Mouse (Mus musculus) heart, postnatal 25 days (tissue): ENCODE results near the gene Fkbp15. TPM values are rescaled to one million over a fixed set of nuclear protein-coding genes. Genes with fewer than 3 reads are reported as not detected.

Experiments used
- DNase-seq: peaks from one replicate; pipeline ENCODE4 v3.0.0; 2022; ENCODE audit warnings: low spot score
- intact Hi-C: fragments of 180-260 bp; cut with DNase I; formaldehyde crosslinking; loops from one replicate; pipeline ENCODE4 v1.15.1; 2025
- total RNA-seq, 2 experiments: library from RNA; stranded (reverse); gene quantifications; 2 replicates each; pipeline ENCODE4 v1.2.3; 2021

Fkbp15 gene
- total RNA-seq, 2 experiments from 2014 or later = 17.9 to 18.7 TPM

DNA sequence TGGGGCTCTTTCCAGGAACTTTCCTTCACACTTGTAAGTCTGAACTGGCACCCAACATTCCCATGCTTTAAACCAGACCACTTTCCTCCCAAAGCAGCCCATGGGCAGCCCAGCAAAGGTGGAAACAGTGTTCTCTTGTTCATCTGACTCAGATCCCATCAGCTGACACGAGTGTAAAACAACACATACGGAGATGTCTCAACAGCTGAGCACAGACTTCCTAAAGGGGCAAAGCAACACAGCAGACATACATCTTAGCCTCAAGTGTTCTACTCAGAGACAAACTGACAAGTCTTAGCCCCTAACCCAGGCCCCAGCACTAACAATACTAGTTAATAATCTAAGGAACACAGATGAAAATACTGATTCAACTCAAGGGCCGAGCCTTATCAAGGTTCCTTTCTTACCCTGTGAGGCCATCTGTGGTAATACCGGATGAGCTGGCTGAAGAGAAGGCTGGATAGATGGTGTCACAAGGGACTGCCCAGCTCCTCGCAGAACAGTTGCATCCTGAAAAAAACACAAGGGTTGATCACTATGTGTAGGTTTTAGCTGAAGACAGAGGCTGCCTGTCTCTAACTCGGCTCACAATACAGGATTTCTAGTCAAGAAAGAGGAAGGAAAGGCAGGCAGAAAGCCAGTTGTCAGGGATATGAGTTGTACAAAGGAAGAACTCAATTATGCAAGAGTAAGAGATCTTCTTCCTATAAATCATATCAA is 31.2 kb downstream of the Fkbp15 start:
- no peak for DNase-seq
- intact Hi-C loops = no loop called here

DNA sequence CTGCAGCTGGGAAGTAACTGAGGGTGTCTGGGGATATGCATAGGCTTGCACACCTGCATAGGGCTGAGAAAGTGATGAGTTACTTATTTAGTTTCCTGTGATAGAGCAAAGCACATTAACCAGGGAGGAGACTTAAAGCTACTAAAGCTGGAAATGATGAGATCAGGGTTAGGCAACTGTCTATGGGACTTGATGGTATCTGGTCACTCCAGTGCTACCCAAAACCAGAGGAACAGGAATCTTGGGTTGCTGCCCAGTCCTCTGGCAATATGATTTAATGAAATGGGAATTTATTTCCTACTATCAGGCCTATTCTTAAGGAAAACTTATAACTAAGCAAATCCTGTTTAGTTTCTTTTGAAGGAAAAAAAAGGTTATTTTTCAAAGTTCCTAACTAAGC is 34.2 kb downstream of the Fkbp15 start:
- intact Hi-C loops = no loop called here

DNA sequence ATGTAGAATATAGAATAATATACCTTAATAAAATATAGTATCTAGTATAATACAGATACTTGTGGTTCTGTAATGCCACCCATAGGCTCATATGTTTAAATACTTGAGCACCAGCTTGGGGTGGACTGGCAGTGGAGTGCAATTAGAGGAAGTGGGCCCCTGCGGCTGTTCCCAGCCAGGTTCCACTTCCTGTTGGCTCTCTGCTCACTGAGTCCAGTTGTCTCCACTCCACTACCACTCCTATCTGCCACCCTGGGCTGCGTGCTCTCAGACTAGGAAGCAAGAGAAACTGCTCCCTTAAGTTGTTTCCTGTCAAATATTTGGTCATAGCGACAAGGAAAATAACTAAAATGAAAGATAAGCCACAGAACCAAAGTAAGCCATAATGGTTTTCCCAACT is 37.7 kb downstream of the Fkbp15 start:
- intact Hi-C loops = no loop called here
- DNase-seq = no peak

More for the DNA sequence above, 34.2 kb downstream of the Fkbp15 start:
- DNase-seq = no peak

DNA sequence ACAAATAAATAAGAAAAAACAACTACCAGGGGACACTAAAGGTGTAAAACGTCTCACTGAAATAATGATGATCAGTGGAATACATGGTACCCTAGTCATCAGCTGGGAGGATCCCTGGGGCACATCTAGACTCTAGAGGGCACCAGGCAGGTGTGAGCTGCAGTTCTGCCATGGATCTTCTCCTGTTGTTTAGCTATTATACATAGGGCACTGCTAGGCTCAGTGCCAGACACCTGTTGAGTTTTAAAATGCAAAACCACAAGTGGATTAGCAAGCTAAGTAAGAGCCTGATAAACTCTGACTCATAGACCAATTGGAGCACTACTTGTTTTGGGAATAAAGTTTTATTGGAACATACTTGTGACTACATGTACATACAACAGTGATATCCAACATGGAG is 42.1 kb downstream of the Fkbp15 start:
- intact Hi-C loops = no loop called here

DNA sequence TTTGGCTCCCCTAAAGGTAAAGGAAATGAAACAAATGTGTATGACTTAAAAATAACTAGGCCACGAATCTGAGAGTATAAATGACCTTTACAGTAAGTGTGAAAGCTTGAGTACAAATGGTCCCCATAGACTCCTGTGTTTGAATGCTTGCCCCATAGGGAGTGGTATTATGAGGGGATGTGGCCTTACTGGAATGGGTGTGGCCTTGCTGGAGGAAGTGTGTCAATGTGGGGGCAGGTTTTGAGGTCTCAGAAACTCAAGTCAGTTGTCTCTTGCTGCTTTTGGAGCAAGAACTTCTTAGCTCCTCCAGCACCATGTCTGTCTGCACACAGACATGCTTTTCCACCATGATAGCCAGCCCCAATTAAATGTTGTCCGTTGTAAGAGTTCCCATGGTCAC is 43.9 kb downstream of the Fkbp15 start:
- intact Hi-C loops = no loop called here
- no peak for DNase-seq

More for the DNA sequence above, 42.1 kb downstream of the Fkbp15 start:
- no peak for DNase-seq

DNA sequence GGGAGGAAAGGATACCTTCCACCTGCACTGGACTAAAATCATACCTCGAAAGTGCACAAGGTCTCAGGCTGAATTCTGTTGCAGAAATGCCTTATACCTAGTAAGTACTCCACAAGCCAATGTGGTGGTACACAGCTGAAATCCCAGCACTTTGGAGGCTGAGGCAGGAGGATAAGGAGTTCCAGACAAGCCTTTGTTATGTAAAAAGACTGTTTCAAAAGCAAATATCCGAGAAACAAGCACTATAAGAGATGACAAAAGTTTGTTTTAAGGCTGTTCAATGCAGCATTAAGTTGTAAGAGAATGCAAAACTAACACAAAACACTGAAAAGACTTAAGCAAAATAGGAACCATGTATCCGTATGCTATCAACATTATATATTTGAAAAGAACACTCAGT is 45.8 kb downstream of the Fkbp15 start:
- DNase-seq = no peak
- intact Hi-C loops = no loop called here

DNA sequence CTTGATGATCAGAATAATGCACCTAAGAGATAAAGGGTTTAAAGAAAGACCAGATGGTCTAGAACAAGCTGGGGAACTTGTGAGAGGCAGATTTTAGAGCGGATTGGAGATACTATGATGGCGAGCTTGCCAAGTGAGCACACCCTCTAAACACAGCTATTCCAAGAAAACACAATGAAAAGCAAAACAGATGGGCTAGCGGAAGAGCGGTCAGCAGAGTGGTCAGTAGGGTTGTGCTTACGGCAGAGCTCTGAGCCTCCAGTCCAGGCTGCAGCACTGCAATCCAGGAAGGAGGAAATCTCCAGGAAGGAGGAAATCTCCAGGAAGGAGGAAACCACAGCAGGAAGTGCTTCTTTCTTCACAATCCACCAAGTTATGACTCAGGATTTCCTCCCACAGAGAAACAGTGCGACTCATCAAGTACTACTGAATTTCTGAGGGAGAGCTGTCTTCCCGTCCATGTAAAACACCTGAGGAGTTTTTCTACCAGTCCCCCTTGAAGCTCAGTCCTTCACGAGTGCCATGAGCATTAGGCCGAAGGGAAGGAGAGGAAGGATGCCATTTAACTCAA is 46.6 kb downstream of the Fkbp15 start:
- intact Hi-C loops = no loop called here
- DNase-seq = no peak

DNA sequence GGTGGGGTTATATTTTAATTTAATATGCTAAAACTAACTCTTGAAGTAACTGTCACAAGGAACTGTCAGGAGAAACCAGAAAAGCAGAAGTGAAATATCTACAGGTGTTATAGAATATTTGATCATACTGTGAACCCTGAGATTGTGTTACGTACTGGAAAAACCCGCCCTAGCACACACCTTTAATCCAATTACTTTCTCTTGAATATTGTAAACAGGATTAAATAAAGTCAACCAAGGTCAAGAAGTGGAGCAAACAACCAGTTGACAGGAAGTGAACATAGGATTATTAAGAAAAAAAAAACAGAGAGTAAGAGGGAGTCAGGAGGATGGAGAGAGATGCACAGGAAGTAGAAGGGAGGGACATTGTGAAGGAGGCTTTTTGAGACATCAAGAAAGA is 47.5 kb downstream of the Fkbp15 start:
- no peak for DNase-seq
- intact Hi-C loops = no loop called here

DNA sequence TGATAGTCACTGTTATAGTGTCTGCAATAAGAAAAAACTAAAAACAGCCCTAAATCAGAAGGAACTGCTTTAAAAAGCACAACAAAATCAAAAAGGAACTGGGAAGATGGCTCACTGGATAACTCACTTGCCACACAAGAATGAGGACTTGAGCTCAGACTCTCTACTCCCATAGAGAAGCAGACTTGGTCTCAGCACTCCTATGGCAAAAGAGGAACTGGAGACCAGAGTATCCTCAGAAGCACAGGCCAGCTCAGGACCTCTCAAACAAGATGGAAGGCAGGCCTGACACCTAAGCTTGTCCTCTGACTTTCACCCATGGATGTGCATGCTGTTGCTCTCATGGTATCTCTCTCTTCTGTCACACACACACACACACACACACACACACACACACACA is 51.9 kb downstream of the Fkbp15 start:
- DNase-seq = no peak
- intact Hi-C loops = no loop called here

DNA sequence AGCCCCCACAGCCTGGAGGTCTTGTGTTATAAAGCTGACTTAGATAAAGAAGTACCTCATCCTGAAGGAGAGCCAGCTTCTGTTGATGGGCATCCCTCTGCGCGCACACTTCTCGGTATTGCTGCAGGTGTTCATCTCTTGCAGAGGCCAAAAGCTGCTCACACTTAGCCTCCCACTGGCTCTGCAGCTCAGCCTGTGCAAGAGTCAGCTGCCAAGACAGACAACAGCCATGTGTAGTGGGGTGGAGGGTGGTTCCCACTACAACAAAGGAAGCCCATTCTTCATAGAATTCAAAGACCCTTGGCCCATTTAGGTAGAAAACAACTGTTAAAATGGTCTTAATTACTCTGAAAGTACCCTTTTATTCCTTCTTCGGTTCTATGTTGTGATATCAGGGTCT is 53.5 kb downstream of the Fkbp15 start:
- intact Hi-C loops = no loop called here
- no peak for DNase-seq

DNA sequence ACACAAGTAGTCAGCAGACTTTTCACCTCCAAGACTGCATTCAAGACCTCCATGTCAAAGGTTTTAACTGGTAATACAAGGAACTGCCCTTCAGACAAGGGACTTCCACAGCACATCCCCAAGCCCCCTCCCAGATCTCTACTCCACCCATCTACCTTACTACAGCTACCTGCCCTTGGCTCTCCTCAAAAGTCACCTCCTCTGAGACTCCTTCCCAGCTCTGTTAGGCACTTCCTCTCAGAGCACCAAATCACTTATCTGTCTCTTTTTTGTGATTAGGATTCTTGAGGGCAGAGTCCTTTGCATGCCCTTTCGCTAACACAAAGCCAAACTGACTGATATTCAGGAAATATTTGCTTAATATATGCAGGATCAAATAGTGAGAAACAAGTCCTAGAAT is 54.0 kb downstream of the Fkbp15 start:
- DNase-seq = no peak
- intact Hi-C loops = no loop called here

DNA sequence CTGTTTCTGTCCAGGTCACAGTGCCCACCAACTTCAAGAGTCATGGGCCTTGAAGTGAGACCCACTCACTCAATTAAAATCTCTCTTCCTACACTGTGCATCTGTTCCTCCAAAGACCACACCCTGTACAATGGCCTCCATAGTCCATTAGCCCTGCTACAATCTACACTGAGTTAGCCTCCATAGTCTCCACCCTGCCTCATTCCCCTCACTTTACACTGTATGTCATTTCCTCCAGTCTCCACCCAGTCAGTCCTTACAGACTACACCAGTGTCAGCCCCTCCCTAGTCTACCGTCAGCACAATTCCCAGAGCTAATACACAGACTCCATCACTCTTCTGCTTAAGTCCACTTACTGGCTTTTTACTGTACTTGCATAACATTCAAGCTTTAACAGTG is 57.1 kb downstream of the Fkbp15 start:
- intact Hi-C loops = no loop called here

DNA sequence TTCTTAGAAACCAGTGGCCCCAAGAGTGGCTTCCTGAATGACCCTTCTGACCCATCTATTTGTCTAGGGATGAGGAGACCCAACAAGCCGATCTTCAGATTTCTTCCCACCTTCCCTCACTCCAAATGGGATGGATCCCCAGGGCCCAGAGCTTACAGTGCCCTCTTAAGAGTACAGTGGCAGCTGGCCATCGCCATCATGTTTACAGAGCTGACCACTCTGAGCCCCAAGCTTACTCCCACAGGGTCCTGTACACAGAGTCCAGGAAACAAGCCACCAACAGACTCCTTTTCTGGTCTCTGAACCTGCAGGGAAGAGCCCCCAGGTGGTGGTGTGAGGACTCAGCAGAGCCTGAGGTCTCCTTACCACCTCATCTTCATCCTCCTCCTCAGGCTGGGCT is 57.6 kb downstream of the Fkbp15 start:
- DNase-seq = no peak
- intact Hi-C loops = no loop called here

More for the DNA sequence above, 57.1 kb downstream of the Fkbp15 start:
- no peak for DNase-seq

DNA sequence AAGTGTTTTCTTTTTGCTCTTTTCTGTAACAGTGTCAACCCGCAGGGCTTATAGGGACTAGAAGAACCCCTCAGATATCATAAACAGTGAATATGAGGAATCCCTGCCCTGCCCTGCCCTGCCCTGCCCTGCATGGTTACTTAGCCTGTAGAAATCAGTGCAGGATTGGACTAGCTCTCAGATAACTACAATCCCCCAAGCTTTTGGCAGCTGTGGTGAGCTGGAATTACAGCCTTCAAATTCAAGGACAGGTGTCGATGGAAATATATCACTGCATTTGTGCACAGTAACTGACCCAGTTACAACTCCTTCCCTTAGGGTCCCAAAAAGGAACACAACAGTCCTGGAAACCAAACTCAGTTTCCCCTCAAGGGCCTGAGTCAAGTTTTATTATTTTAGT is 60.3 kb downstream of the Fkbp15 start:
- DNase-seq = no peak
- intact Hi-C loops = no loop called here

DNA sequence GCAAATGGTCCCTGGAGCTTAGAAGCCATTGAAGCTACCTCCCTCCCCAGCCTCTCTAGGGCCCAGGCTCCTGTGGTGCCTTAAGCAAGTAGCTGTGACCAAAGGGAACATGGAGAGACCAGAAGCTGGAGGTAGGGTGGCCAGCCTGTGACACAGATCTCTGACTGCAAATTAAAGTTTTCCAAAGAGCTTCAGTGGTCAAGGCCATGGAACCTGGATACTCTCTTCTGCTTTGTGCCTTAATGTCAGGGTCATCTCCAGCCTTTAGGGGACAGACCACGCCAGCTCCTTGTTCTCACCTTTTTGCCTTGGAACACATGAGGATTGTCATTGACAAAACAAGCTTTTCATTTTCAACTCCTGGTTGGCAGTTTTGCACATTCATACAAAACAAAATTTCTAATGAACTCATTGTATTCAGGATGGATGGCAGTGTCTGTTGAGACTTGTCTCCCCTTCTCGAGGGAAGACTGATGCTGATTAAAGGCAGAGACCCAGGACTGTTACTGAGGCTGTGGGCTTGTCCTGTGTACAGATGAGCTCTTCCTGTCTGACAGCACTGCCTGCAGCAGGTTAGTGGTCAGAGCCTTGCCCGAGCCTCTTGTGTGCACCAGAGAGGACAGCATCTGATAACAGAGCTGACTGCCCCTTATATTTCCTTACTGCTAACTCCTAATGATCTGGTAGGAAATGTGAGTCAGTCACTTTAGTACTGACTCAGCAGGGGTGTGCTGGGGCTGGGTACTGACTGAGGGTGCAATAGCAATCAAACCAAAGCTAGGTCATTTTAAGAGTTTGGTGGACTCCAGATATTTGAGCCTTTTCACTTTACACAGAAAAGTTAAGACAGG is 62.8 kb downstream of the Fkbp15 start:
- intact Hi-C loops = no loop called here
- no peak for DNase-seq

DNA sequence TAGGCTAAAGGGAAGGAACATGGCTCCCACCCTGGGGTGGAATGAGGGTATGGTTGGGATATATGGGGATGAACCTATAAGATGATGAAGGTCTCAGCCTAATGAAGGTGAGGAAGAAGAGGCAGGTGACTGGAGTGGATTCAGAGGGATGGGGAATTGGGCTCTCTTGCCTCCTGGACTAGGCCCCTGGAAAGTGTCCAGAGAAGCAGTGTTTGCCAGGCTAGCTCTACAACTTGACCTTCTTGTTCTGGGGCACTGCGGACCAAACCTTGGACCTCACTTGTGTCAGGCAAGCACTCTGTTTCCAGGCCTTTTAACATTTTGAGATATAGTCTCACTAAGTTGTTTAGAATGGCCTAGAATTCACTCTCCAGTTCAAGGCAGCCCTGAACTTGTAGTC is 65.6 kb downstream of the Fkbp15 start:
- no peak for DNase-seq
- intact Hi-C loops = no loop called here

DNA sequence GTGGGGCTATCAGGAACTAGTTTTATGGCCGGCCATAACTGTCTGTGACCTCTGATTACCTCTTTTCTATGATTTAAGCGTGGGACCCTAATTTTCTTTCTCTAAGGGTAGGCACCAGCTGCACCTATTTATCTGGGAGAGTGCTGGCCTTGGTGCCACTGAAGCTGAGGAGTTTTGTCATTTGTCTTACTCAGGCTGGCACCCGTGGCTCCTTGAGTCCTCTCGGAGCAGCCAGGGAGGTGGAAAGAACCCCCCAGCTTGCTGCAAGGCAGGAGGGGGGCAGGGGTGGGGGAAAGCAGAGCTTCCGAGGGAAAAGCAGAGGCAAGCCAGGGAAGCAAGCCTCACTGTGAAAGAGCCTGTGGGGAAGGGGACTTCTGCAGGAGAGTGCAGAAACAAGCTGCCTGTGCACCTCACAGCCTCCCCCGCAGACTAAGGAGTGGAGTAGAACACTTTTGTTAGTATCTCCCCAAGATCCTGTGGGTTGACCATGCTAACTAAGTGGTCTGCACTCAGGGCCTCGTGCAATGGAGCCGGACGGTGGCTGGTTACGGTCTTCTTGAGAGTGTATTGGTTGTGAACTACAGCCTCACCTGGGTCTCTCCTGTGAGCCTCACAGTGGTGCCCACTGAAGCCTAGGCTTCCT is 67.0 kb downstream of the Fkbp15 start:
- intact Hi-C loops = no loop called here
- no peak for DNase-seq

DNA sequence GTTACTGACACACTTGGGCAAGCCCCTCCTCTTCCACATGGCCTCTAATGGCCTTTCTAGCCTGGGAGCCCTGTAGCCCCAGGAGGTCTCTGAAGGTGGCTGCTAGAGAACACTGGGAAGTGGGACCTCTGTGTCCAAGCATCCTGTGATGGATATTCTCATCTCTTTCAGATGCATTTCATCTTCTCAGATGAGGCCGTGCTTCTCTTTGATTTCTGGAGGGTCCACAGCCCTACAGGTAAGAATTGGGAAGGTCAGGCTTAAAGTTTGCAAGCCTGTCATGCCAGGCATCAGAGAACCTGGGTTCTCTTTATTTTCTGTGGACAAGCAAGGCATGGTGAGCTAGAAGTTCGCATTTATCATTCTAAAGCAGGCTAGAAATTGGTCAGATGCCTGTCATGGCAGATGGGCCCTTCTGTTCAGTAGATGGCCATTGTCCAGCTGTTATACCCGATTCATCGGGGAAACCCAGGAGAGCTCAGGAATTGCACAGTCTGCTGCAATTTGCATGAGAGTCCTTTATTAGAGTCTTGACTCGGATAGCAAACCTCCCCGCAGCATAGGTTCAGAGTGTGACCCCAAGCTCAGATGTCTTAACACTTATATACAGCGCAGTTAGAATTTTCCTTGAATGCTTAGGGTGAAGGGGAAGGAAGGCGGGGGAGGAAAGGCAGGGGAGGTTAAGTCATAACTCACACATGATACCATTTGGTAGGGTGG is 67.7 kb downstream of the Fkbp15 start:
- DNase-seq = no peak
- intact Hi-C loops = no loop called here

DNA sequence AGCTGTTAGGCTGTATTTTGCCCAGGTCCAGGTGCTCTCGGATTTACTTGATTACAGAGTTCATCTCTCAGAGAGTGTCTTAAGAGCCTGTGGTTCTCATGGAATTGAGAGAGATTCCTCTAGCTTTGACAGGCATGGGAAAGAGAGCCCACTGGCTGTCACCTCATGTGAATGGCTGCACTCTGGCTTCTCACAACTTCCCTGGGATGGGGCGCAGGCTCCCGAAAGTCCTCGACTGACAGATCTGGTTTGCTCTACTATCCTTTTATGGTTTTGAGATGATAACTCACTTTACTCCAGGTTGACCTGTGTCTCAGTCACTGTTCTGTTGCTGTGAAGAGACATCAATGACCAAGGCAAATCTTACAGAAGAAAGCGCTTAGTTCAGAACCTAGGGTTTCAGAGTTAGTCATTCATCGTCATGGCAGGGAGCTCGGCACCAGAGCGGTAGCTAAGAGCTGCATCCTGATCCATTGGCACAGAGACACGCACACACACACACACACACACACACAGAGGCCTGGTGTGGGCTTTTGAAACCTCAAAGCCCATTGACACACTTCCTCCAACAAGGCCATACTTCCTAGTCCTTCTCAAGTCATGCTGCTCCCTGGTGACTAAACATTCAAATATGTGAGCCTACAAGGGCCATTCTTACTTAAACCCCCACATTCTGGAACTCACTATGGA is 69.4 kb downstream of the Fkbp15 start:
- DNase-seq = no peak
- intact Hi-C loops = no loop called here
